Mouse (Mus musculus) embryonic facial prominence, embryonic 13.5 days (tissue): ENCODE results near the gene 1600012H06Rik. TPM values are rescaled to one million over a fixed set of nuclear protein-coding genes. Genes with fewer than 3 reads are reported as not detected.
"Not testable (repeated sequence)": the region's sequence is repeated elsewhere in the genome, so short reads cannot be mapped to it uniquely, and the experiment has no call there.

Source experiments
- ATAC-seq: fragments of 200-750 bp; cut with Nextera tagmentation; 2 replicates; pipeline ENCODE4 v1.8.0; 2017; ENCODE audit warnings: low read depth; ENCODE audit not compliant: insufficient number of reproducible peaks, insufficient read depth, low FRiP score, low TSS enrichment
- H3K27ac ChIP-seq: fragments of 300-500 bp; sonication (generic); 2 replicates; pipeline ENCODE4 v1.5.1; 2015; ENCODE audit warnings: moderate library complexity, mild to moderate bottlenecking, inconsistent platforms
- H3K27me3 ChIP-seq: fragments of 300-500 bp; sonication (generic); 2 replicates; pipeline ENCODE4 v1.6.1; 2015; ENCODE audit warnings: mild to moderate bottlenecking, inconsistent platforms
- H3K36me3 ChIP-seq: fragments of 300-500 bp; sonication (generic); 2 replicates; pipeline ENCODE4 v1.6.1; 2015; ENCODE audit warnings: mild to moderate bottlenecking, inconsistent platforms
- H3K4me1 ChIP-seq: fragments of 300-500 bp; sonication (generic); 2 replicates; pipeline ENCODE4 v1.6.1; 2015; ENCODE audit warnings: inconsistent platforms
- H3K4me2 ChIP-seq: fragments of 300-500 bp; sonication (generic); 2 replicates; pipeline ENCODE4 v1.6.1; 2015; ENCODE audit warnings: moderate library complexity, mild to moderate bottlenecking, inconsistent platforms
- H3K4me3 ChIP-seq: fragments of 300-500 bp; sonication (generic); 2 replicates; pipeline ENCODE4 v1.5.1; 2015; ENCODE audit warnings: mild to moderate bottlenecking, inconsistent platforms
- H3K9ac ChIP-seq: fragments of 300-500 bp; sonication (generic); 2 replicates; pipeline ENCODE4 v1.6.1; 2015; ENCODE audit warnings: mild to moderate bottlenecking, inconsistent platforms
- H3K9me3 ChIP-seq: fragments of 300-500 bp; sonication (generic); 2 replicates; pipeline ENCODE4 v1.6.1; 2016; ENCODE audit warnings: inconsistent platforms
- WGBS: fragments of 180-500 bp; shearing (Covaris S2); methylation state at CpG from one replicate; pipeline ENCODE4 v1.1.7; 2015; ENCODE audit warnings: mixed read lengths; 5-methylcytosine and 5-hydroxymethylcytosine counted together
- polyA plus RNA-seq: library from polyadenylated mRNA; unstranded; fragments of >200 nt; fragmentation: Nextera tagmentation; extraction: Ambion mirVana; gene quantifications from 2 replicates; pipeline ENCODE4 v1.2.1, GENCODE M21; 2015

1600012H06Rik gene
- polyA plus RNA-seq, 1 experiment from 2014 or later: 32.7 TPM

- peak within 1 kb of the TSS; percentile 41 for H3K4me2 ChIP-seq
These were observed 35.5 kb downstream of the 1600012H06Rik start, which contains the start of the genes 9030025P20Rik and Gm3417 for GRCm38 (mm10) chr17:14978362-14979038. TSS of gene 9030025P20Rik (plus strand) at chr17:14978468. TSS of gene Gm3417 (minus strand) at chr17:14978790.

DNA sequence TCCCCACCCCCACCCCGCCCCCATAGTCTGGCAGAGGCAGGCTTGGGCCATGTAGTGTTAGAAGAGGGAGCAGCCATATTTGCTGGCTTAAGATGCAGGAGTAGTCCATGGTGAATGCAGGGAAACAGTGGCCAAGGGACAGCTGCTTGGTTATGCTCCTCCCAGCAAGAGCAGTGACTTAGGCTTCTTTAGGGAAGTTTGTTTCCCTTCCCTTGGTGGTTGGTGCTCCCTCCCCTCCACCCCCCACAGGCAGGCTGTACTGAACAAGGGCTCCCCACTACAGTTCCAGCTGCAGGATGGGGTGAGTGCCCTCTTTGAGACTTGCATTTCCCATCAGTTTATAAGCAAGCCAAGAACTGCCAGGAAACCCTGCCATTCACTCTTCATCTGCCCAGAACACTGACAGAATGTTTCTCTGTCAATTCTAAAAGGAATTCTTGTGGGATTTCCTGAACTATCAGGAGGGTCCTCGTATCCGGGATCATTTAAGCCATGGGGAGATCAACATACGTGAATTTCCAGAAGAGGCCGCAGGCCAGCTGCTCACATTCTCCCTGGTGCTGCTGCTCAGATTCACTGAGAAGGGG is 47.2 kb downstream of the 1600012H06Rik start:
- not testable (repeated sequence) for H3K9me3 ChIP-seq, H3K36me3 ChIP-seq, H3K27me3 ChIP-seq, H3K4me1 ChIP-seq, H3K4me3 ChIP-seq, H3K27ac ChIP-seq, ATAC-seq, H3K9ac ChIP-seq, H3K4me2 ChIP-seq
- 77% methylated on average over 4 of the region's 5 CpGs for WGBS

More at GRCm38 (mm10) chr17:14978362-14979038, 35.5 kb downstream of the 1600012H06Rik start, which contains the start of the genes 9030025P20Rik and Gm3417:
- H3K4me1 ChIP-seq, H3K36me3 ChIP-seq, H3K27me3 ChIP-seq, H3K9ac ChIP-seq, H3K9me3 ChIP-seq, H3K27ac ChIP-seq: not testable (repeated sequence)
- no CpG with 5 or more reads among the region's 60 CpGs for WGBS
- peak; percentile 96 for ATAC-seq
- H3K4me3 ChIP-seq: 0 out of 2 replicates have a peak within 1 kb of the TSS, but pooled peaks have one; percentile 20

- H3K4me1 ChIP-seq, H3K4me3 ChIP-seq, H3K9me3 ChIP-seq, H3K27me3 ChIP-seq, H3K27ac ChIP-seq, H3K4me2 ChIP-seq, H3K9ac ChIP-seq, H3K36me3 ChIP-seq: not testable (repeated sequence)
- peak; percentile 63 for ATAC-seq
- WGBS: no CpG with 5 or more reads among the region's 98 CpGs
These were observed 49.6 kb downstream of the 1600012H06Rik start for GRCm38 (mm10) chr17:14992522-14993138.

DNA sequence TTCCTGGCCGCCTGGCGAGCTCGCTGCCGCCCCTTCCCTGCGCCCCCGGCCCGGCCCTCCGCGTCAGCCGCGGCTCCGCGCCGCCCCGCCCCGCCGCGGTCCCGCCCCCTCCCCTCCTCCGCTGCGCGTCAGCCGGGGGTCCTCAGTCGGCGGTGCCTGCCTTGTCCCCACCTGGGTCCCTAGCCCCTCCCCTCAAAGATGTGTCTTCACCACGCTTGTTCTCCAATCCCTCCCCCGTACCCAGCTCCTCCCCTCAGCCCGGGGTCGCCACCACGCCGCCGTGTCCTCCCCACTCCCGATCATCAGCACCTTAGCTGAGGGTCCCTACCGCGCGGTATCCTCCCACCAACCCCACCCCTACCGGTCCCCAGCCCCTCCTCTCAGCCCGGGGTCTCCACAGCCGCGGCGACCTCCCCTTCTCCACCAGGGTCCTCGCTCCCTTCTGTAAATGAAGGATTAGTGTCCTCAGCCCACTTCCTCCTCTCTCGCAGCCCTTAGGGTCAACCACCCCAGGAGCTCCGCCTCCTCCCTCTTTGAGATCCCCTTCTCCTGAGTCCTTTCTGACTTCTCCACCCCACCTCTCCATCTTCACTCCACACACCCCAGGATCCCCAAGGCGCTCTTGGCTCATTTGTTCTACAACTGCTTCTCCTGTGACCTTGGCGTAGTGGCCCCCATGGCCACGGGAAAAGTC is 50.3 kb downstream of the 1600012H06Rik start:
- ATAC-seq: peak; percentile 89

DNA sequence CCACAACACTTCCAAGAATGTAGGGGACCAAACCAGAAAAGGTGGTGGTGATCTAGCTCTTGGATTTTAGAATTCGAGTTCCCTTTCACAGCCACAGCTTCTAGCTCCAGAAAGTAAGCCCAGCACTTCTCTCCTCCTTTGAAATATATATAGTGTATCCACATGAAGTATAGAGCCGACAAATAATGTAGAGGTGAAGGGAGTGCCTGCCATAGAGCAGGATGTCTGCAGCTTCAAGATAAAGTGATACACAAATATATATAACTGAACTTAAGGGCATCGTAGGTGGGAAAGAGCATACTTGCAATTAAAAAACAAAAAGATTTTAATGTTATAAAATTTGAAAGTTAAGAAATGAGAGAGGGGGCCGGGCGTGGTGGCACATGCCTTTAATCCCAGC is 51.2 kb downstream of the 1600012H06Rik start:
- not testable (repeated sequence) for H3K27me3 ChIP-seq, H3K4me2 ChIP-seq, H3K4me3 ChIP-seq, H3K36me3 ChIP-seq, ATAC-seq, H3K9me3 ChIP-seq, H3K27ac ChIP-seq, H3K4me1 ChIP-seq, H3K9ac ChIP-seq
- WGBS: no CpG with 5 or more reads among the region's 5 CpGs

More for the DNA sequence above, 50.3 kb downstream of the 1600012H06Rik start:
- H3K27me3 ChIP-seq, H3K4me2 ChIP-seq, H3K4me3 ChIP-seq, H3K27ac ChIP-seq, H3K9ac ChIP-seq, H3K4me1 ChIP-seq, H3K36me3 ChIP-seq, H3K9me3 ChIP-seq: not testable (repeated sequence)
- WGBS: no CpG with 5 or more reads among the region's 47 CpGs

DNA sequence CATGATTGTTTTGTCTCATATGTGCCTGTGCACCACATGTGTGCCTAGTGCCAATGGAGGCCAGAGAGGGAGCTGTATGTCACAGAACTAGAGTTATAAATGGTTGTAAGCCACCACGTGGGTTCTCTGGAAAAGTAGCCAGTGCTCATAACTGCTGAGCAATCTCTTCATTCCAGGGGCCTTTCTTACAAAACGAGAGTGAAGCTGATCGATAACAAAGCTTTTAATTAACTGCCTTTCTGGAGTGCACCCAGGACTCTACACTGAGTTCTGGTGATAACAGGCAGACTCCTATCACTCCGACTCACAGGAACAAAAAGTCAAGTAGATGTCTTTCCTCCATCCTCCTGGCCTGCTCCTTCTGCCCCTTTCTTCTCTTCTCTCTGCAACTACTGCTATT is 57.1 kb downstream of the 1600012H06Rik start:
- H3K4me3 ChIP-seq, H3K9ac ChIP-seq, ATAC-seq, H3K4me2 ChIP-seq, H3K9me3 ChIP-seq, H3K27ac ChIP-seq, H3K36me3 ChIP-seq, H3K27me3 ChIP-seq, H3K4me1 ChIP-seq: not testable (repeated sequence)
- no CpG with 5 or more reads among the region's 4 CpGs for WGBS

- not testable (repeated sequence) for H3K36me3 ChIP-seq, H3K9ac ChIP-seq, H3K27ac ChIP-seq, H3K4me1 ChIP-seq, H3K4me2 ChIP-seq, H3K4me3 ChIP-seq, ATAC-seq, H3K27me3 ChIP-seq, H3K9me3 ChIP-seq
- WGBS: no CpG with 5 or more reads among the region's 3 CpGs
These were observed 66.1 kb downstream of the 1600012H06Rik start for GRCm38 (mm10) chr17:15009088-15009487.

Other genes starting within 250 kb of the 1600012H06Rik start
- gene Thbs2, start 248.9 kb upstream of the 1600012H06Rik start, polyA plus RNA-seq: 21.7 and 33.7 TPM in 2 replicates
- gene Wdr27, start within 50 bp of the 1600012H06Rik start, polyA plus RNA-seq: 6.6 and 7.7 TPM in 2 replicates
- gene Phf10, start 18.1 kb downstream of the 1600012H06Rik start, polyA plus RNA-seq: 33.5 and 36.0 TPM in 2 replicates
- 9.6 and 11.3 TPM in 2 replicates for gene 9030025P20Rik, start 35.3 kb downstream of the 1600012H06Rik start, polyA plus RNA-seq
- gene Gm3417, start 35.6 kb downstream of the 1600012H06Rik start, polyA plus RNA-seq: not detected in 2 replicates
- gene Gm3435, start 67.0 kb downstream of the 1600012H06Rik start, polyA plus RNA-seq: 7.4 and 8.8 TPM in 2 replicates
- 88.0 and 91.3 TPM in 2 replicates for gene Ermard, start 98.0 kb downstream of the 1600012H06Rik start, polyA plus RNA-seq
- not detected in 2 replicates for gene Tcte3, start 98.3 kb downstream of the 1600012H06Rik start, polyA plus RNA-seq
- 3.7 and 5.4 TPM in 2 replicates for gene Gm3448, start 98.4 kb downstream of the 1600012H06Rik start, polyA plus RNA-seq